Mouse (Mus musculus) liver, embryonic 14.5 days (tissue): ENCODE measurements around the gene Mlf2. TPM values are rescaled to one million over a fixed set of nuclear protein-coding genes. Genes with fewer than 3 reads are reported as not detected.

Experiments used
- ATAC-seq: fragments of 200-750 bp; cut with Nextera tagmentation; 2 replicates; pipeline ENCODE4 v1.8.0; 2017; ENCODE audit warnings: moderate number of reproducible peaks, mild to moderate bottlenecking, moderate library complexity; ENCODE audit not compliant: insufficient read depth
- DNase-seq, 3 experiments: peaks; one replicate each; pipeline ENCODE4 v3.0.0-alpha.2; 2012 to 2013; ENCODE audit warnings: low read depth in 3 of 3, low spot score in 3 of 3
- H3K27ac ChIP-seq: fragments of 300-500 bp; sonication (generic); 2 replicates; pipeline ENCODE4 v1.5.1; 2014; ENCODE audit warnings: moderate library complexity, mild to moderate bottlenecking, control low read depth, inconsistent platforms
- H3K27me3 ChIP-seq: fragments of 300-500 bp; sonication (generic); 2 replicates; pipeline ENCODE4 v1.6.1; 2014; ENCODE audit warnings: mild to moderate bottlenecking, low read length, moderate library complexity; ENCODE audit not compliant: control insufficient read depth, insufficient read depth
- H3K36me3 ChIP-seq: fragments of 300-500 bp; sonication (generic); replicated peaks from 2 replicates; pipeline ENCODE4 v1.6.1; 2014; ENCODE audit warnings: low read depth; ENCODE audit not compliant: control insufficient read depth, insufficient read depth
- H3K4me1 ChIP-seq, 2 experiments: fragments of 200-500 bp in 1 of 2; fragments of 300-500 bp in 1 of 2; sonication (generic) in 1 of 2; replicated peaks; 2 replicates each; pipeline ENCODE4 v1.6.1; 2012 to 2014; ENCODE audit warnings: antibody characterized with exemption in 1 of 2, inconsistent platforms in 1 of 2, low read length in 1 of 2; ENCODE audit not compliant: control insufficient read depth in 2 of 2, insufficient read depth in 2 of 2
- H3K4me2 ChIP-seq: fragments of 300-500 bp; sonication (generic); 2 replicates; pipeline ENCODE4 v1.6.1; 2014; ENCODE audit warnings: low read depth, mild to moderate bottlenecking, control low read depth, moderate library complexity
- H3K4me3 ChIP-seq, 2 experiments: fragments of 200-500 bp in 1 of 2; fragments of 300-500 bp in 1 of 2; sonication (generic) in 1 of 2; 2 replicates each; pipeline ENCODE4 v1.5.1; 2012 to 2014; ENCODE audit warnings: low read depth in 2 of 2, low read length in 2 of 2, mild to moderate bottlenecking in 2 of 2, control low read depth in 1 of 2, inconsistent platforms in 1 of 2, moderate library complexity in 1 of 2; ENCODE audit not compliant: insufficient read depth in 1 of 2
- H3K9ac ChIP-seq: fragments of 300-500 bp; sonication (generic); replicated peaks from 2 replicates; pipeline ENCODE4 v1.6.1; 2014; ENCODE audit warnings: mild to moderate bottlenecking, control low read depth, moderate library complexity
- H3K9me3 ChIP-seq: fragments of 300-500 bp; sonication (generic); 2 replicates; pipeline ENCODE4 v1.6.1; 2016; ENCODE audit warnings: low read length, mixed read lengths; ENCODE audit not compliant: control insufficient read depth
- CTCF ChIP-seq: IDR thresholded peaks from 2 replicates; pipeline ENCODE4 v1.5.1; 2016; ENCODE audit warnings: antibody characterized with exemption, low read depth, control low read depth
- EP300 ChIP-seq: IDR thresholded peaks from 2 replicates; pipeline ENCODE4 v1.6.1; 2016; ENCODE audit warnings: antibody characterized with exemption, low read depth
- WGBS: fragments of 180-500 bp; shearing (Covaris S2); extraction: QIAGEN DNeasy Blood & Tissue Kit; methylation state at CpG from one replicate; pipeline ENCODE4 v1.1.7; 2014; ENCODE audit not compliant: insufficient replicate concordance; 5-methylcytosine and 5-hydroxymethylcytosine counted together
- polyA plus RNA-seq, 2 experiments: library from polyadenylated mRNA; depleted of rRNA in 1 of 2; stranded (reverse) in 1 of 2; unstranded in 1 of 2; fragments of >200 nt; fragmentation: Nextera tagmentation in 1 of 2; extraction: Ambion mirVana in 1 of 2; gene quantifications; 2 replicates each; pipeline versions ENCODE4 v1.2.1 to v1.2.3; 2012 to 2014

Mlf2 gene
- polyA plus RNA-seq, 2 experiments: 85.0 to 98.1 TPM

DNA sequence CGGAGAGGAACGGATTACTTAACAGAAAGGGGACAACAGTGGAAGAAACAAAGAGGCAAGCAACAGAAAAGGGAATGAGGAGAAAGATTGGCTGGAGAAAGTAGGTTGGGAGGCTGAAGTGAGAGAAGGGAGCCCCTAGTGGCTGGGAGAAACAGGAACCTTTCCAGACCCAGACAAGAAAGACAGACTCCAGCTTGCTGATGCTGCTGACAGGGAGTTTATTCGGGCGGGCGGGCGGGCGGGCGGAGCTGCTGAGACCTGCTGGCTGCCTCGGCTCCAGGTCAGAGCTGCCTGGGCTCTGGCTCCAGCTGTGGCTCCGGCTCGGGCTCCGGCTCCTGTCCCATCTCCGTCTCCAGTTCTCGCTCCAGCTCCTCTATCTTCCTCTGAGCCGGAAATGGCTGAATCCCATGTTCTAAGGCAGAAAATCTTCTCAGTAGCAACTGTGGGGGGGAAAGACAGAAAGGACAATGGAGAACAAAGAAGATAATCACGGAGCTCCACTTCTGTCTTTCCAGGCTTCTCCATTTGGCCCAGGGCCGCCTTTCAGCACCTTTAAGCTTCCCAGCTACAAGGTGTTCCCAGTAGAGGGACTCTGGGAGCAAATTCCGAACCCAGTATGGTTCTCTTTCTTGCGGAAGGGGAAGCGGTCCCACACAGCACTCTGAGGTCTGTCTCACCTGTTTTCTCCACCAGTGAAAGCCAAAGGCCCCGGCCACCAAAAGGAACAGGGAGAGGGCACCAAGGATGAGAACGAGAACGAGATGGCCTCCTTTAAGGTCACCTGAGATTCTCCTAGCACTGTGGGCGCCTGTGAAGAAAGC is 26.8 kb upstream of the Mlf2 start:
- Histone ChIP-seq H3K4me2 (peak overlapping the region; percentile 96), H3K27me3 (peaks cover 4% of the 10 kb centered on the region), H3K4me1 (peaks cover 0 to 5% of the 10 kb centered on the region in 2 experiments; a peak in 2 of 4 replicates), H3K9ac (peak overlapping the region; percentile 60; the same call in 1 of the 2 replicates), H3K9me3 (no peaks in the 10 kb centered on the region), H3K4me3 (peak overlapping the region; percentile 63 to 68), H3K36me3 (no peaks in the 10 kb centered on the region), H3K27ac (peak overlapping the region; percentile 63)
- ATAC-seq (peak; percentile 68), DNase-seq (peak; percentile 47 to 60 (median 51))
- TF ChIP-seq EP300 (no peak), CTCF (peak; percentile 64)
- WGBS: 23% methylated on average over 24 of the region's 24 CpGs

DNA sequence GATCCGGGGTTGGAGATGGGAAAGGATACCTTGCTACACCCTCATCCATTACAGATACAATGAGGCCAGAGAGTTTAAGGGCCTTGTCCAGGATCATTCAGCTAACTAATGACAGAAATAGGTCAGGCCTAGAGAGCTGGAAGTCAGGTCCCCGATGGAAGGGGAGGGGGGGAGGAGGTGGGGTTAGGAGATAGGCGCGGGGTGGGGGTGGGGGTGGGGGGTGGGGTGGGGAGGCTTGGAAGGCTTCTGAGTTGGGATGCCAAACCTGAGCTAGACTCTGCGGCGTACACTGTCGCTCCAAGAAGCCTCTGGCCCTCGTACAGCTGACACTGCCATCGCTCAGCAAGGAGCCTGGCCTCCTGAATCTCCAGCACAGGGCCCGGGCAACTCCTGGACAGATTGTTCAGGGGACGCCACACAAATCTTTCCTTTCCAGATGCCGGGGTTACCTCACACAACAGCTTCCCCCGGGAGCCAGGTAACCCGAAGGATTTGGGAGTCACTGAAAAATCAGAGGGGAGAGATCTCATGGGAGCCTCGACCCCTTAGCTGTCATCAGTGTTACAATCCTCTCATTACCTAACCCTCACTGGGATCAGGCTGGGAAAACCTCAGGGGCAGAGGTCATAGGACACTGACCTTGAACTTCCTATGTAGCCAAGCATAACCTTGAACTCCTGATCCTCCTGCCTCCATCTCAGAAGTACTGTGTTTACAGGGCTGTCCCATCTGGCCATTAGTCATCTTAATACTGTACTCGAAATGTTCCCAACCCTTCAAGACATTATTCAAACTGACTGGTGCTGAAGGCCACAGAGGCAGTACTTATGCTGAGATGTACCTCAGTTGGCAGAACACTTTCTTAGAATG is 26.0 kb upstream of the Mlf2 start:
- 56% methylated on average over 16 of the region's 16 CpGs for WGBS
- H3K9ac ChIP-seq: no peak overlapping the region

DNA sequence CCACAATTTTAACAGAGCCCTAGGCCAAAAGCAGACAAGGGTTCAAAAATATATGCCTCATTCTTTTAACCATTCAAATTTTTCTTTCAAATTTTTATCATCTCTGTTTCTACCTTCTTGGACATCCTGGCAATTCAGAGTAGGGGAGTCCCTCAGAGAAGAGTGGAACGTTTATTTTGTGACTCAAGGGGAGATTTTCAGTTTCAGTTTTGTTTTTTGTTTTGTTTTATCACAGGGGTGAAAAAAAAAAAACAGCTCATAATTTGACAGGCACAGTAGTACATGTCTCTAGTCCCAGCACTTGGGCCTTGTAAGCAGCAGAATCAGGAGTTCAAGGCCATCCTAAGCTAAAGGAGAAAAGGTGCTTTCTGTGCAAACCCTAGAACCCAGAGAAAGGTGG is 23.4 kb upstream of the Mlf2 start:
- Histone ChIP-seq H3K4me2 (no peak overlapping the region), H3K27ac (no peak overlapping the region), H3K9me3 (no peaks in the 10 kb centered on the region), H3K4me3 (no peak overlapping the region), H3K4me1 (peaks cover 0 to 5% of the 10 kb centered on the region in 2 experiments; a peak in 2 of 4 replicates), H3K9ac (no peak overlapping the region), H3K36me3 (no peaks in the 10 kb centered on the region), H3K27me3 (peaks cover 19% of the 10 kb centered on the region)
- TF ChIP-seq CTCF (no peak), EP300 (no peak)
- ATAC-seq (no peak), DNase-seq (no peak)
- WGBS: 45% methylated on average over 1 of the region's 1 CpGs

More for the DNA sequence above, 26.0 kb upstream of the Mlf2 start:
- TF ChIP-seq EP300 (no peak), CTCF (no peak)
- H3K9me3 ChIP-seq: no peaks in the 10 kb centered on the region
- peaks cover 13% of the 10 kb centered on the region for H3K27me3 ChIP-seq
- DNase-seq: no peak
- H3K4me2 ChIP-seq: no peak overlapping the region
- peaks cover 0 to 5% of the 10 kb centered on the region in 2 experiments; a peak in 2 of 4 replicates for H3K4me1 ChIP-seq
- H3K4me3 ChIP-seq: no peak overlapping the region
- H3K36me3 ChIP-seq: no peaks in the 10 kb centered on the region
- no peak overlapping the region for H3K27ac ChIP-seq
- no peak for ATAC-seq

DNA sequence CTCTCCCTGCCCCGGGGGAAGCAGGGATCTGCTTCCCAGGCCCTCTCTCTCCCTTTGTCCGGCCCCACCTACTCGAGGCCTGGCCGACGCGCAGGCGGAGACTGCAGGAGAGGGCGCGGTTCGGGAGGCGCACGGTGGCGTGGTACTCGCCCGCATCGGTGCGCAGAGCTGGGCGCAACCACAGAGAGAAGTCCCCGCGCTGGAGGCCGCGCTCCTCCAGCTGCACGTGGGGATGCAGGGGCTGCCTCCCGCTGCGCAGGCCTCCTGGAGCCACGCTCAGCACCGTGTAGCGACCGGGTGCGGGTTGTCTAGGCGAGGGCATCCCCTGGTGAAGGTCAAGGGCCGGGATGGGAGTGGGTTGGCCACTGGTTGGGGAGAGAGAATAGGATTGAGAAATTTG is 21.2 kb upstream of the Mlf2 start:
- Histone ChIP-seq H3K9ac (no peak overlapping the region), H3K4me1 (no peaks in the 10 kb centered on the region), H3K9me3 (no peaks in the 10 kb centered on the region), H3K4me2 (no peak overlapping the region), H3K27me3 (peaks cover 27% of the 10 kb centered on the region), H3K27ac (no peak overlapping the region), H3K36me3 (no peaks in the 10 kb centered on the region), H3K4me3 (no peak overlapping the region)
- no peak for DNase-seq
- TF ChIP-seq EP300 (no peak), CTCF (no peak)
- WGBS: 7% methylated on average over 32 of the region's 32 CpGs
- ATAC-seq: no peak
